Mouse (Mus musculus): ENCODE data around the gene Tmem106a. TPM values are rescaled to one million over a fixed set of nuclear protein-coding genes. Genes with fewer than 3 reads are reported as not detected.
"Not testable (repeated sequence)": the region's sequence is repeated elsewhere in the genome, so short reads cannot be mapped to it uniquely, and the experiment has no call there.

Gene Tmem106a
- polyA plus RNA-seq, 1 experiment, result 171 TPM

GRCm38 (mm10) chr11:101614116-101614515 lies 32.1 kb downstream of the Tmem106a start:
- TF ChIP-seq CTCF (IDR thresholded peaks at IDR 0.05; ENCODE audit: extremely low read depth, insufficient read length, insufficient replicate concordance, low read depth, low read length) (no peak), POLR2A (IDR thresholded peaks at IDR 0.05; ENCODE audit: low read depth, low read length) (no peak)
- 69% methylated on average over 4 of the region's 4 CpGs for WGBS

GRCm38 (mm10) chr11:101615380-101615779 lies 33.3 kb downstream of the Tmem106a start:
- Histone ChIP-seq H3K27ac (ENCODE audit: insufficient read depth, low read depth, low read length) (no peak overlapping the region), H3K4me3 (ENCODE audit: low read depth, low read length) (no peak overlapping the region), H3K4me1 (ENCODE audit: control insufficient read depth, insufficient read depth, insufficient read length, low read length) (peaks cover 8% of the 10 kb centered on the region), H3K27me3 (ENCODE audit: control insufficient read depth, insufficient read depth, low read length) (no peaks in the 10 kb centered on the region; the same call in 1 of the 2 replicates), H3K36me3 (ENCODE audit: control insufficient read depth, insufficient read depth, low read length) (no peaks in the 10 kb centered on the region)
- 71% methylated on average over 6 of the region's 6 CpGs for WGBS
- TF ChIP-seq CTCF (IDR thresholded peaks at IDR 0.05; ENCODE audit: extremely low read depth, insufficient read length, insufficient replicate concordance, low read depth, low read length) (no peak), POLR2A (IDR thresholded peaks at IDR 0.05; ENCODE audit: low read depth, low read length) (no peak)

More at GRCm38 (mm10) chr11:101614116-101614515, 32.1 kb downstream of the Tmem106a start:
- no peaks in the 10 kb centered on the region; the same call in 1 of the 2 replicates for H3K27me3 ChIP-seq (ENCODE audit: control insufficient read depth, insufficient read depth, low read length)
- H3K4me3 ChIP-seq (ENCODE audit: low read depth, low read length), result no peak overlapping the region
- H3K4me1 ChIP-seq (ENCODE audit: control insufficient read depth, insufficient read depth, insufficient read length, low read length), result peaks cover 8% of the 10 kb centered on the region
- H3K36me3 ChIP-seq (ENCODE audit: control insufficient read depth, insufficient read depth, low read length), result no peaks in the 10 kb centered on the region
- no peak overlapping the region for H3K27ac ChIP-seq (ENCODE audit: insufficient read depth, low read depth, low read length)

- H3K27ac ChIP-seq (ENCODE audit: insufficient read depth, low read depth, low read length), result no peak overlapping the region
- no peak for TF ChIP-seq CTCF (IDR thresholded peaks at IDR 0.05; ENCODE audit: extremely low read depth, insufficient read length, insufficient replicate concordance, low read depth, low read length)
- no peak for TF ChIP-seq POLR2A (IDR thresholded peaks at IDR 0.05; ENCODE audit: low read depth, low read length)
- H3K4me3 ChIP-seq (ENCODE audit: low read depth, low read length), result no peak overlapping the region
- WGBS, result 83% methylated on average over 8 of the region's 8 CpGs
- H3K4me1 ChIP-seq (ENCODE audit: control insufficient read depth, insufficient read depth, insufficient read length, low read length), result peaks cover 6% of the 10 kb centered on the region; the same call in 1 of the 2 replicates
- H3K27me3 ChIP-seq (ENCODE audit: control insufficient read depth, insufficient read depth, low read length), result no peaks in the 10 kb centered on the region; the same call in 1 of the 2 replicates
- no peaks in the 10 kb centered on the region for H3K36me3 ChIP-seq (ENCODE audit: control insufficient read depth, insufficient read depth, low read length)
Observed at GRCm38 (mm10) chr11:101616104-101616503, 34.1 kb downstream of the Tmem106a start.

GRCm38 (mm10) chr11:101616948-101617767 lies 35.1 kb downstream of the Tmem106a start:
- WGBS, result 26% methylated on average over 18 of the region's 18 CpGs
- Histone ChIP-seq H3K4me1 (ENCODE audit: control insufficient read depth, insufficient read depth, insufficient read length, low read length) (peaks cover 6% of the 10 kb centered on the region; the same call in 1 of the 2 replicates), H3K27ac (ENCODE audit: insufficient read depth, low read depth, low read length) (no peak overlapping the region), H3K4me3 (ENCODE audit: low read depth, low read length) (no peak overlapping the region), H3K36me3 (ENCODE audit: control insufficient read depth, insufficient read depth, low read length) (no peaks in the 10 kb centered on the region), H3K27me3 (ENCODE audit: control insufficient read depth, insufficient read depth, low read length) (no peaks in the 10 kb centered on the region; the same call in 1 of the 2 replicates)
- TF ChIP-seq CTCF (IDR thresholded peaks at IDR 0.05; ENCODE audit: extremely low read depth, insufficient read length, insufficient replicate concordance, low read depth, low read length) (no peak), POLR2A (IDR thresholded peaks at IDR 0.05; ENCODE audit: low read depth, low read length) (no peak)

- Histone ChIP-seq H3K4me1 (ENCODE audit: control insufficient read depth, insufficient read depth, insufficient read length, low read length) (peaks cover 6% of the 10 kb centered on the region; the same call in 1 of the 2 replicates), H3K27ac (ENCODE audit: insufficient read depth, low read depth, low read length) (no peak overlapping the region), H3K36me3 (ENCODE audit: control insufficient read depth, insufficient read depth, low read length) (no peaks in the 10 kb centered on the region), H3K4me3 (ENCODE audit: low read depth, low read length) (no peak overlapping the region), H3K27me3 (ENCODE audit: control insufficient read depth, insufficient read depth, low read length) (no peaks in the 10 kb centered on the region; the same call in 1 of the 2 replicates)
- WGBS, result 21% methylated on average over 8 of the region's 8 CpGs
- TF ChIP-seq POLR2A (IDR thresholded peaks at IDR 0.05; ENCODE audit: low read depth, low read length), result no peak
- TF ChIP-seq CTCF (IDR thresholded peaks at IDR 0.05; ENCODE audit: extremely low read depth, insufficient read length, insufficient replicate concordance, low read depth, low read length), result no peak
Observed at GRCm38 (mm10) chr11:101617849-101618248, 35.8 kb downstream of the Tmem106a start.

GRCm38 (mm10) chr11:101618596-101618995 lies 36.6 kb downstream of the Tmem106a start:
- Histone ChIP-seq H3K27me3 (ENCODE audit: control insufficient read depth, insufficient read depth, low read length) (no peaks in the 10 kb centered on the region; the same call in 1 of the 2 replicates), H3K4me1 (ENCODE audit: control insufficient read depth, insufficient read depth, insufficient read length, low read length) (peaks cover 6% of the 10 kb centered on the region; the same call in 1 of the 2 replicates), H3K36me3 (ENCODE audit: control insufficient read depth, insufficient read depth, low read length) (no peaks in the 10 kb centered on the region), H3K4me3 (ENCODE audit: low read depth, low read length) (no peak overlapping the region), H3K27ac (ENCODE audit: insufficient read depth, low read depth, low read length) (no peak overlapping the region)
- 87% methylated on average over 3 of the region's 3 CpGs for WGBS
- TF ChIP-seq CTCF (IDR thresholded peaks at IDR 0.05; ENCODE audit: extremely low read depth, insufficient read length, insufficient replicate concordance, low read depth, low read length) (no peak), POLR2A (IDR thresholded peaks at IDR 0.05; ENCODE audit: low read depth, low read length) (no peak)

GRCm38 (mm10) chr11:101620022-101620655 lies 38.1 kb downstream of the Tmem106a start:
- H3K27me3 ChIP-seq (ENCODE audit: control insufficient read depth, insufficient read depth, low read length); H3K4me3 ChIP-seq (ENCODE audit: low read depth, low read length); H3K36me3 ChIP-seq (ENCODE audit: control insufficient read depth, insufficient read depth, low read length); H3K27ac ChIP-seq (ENCODE audit: insufficient read depth, low read depth, low read length); H3K4me1 ChIP-seq (ENCODE audit: control insufficient read depth, insufficient read depth, insufficient read length, low read length): not testable (repeated sequence)
- 68% methylated on average over 11 of the region's 11 CpGs for WGBS

Measured in small intestine, adult 2 months (tissue).